Mouse (Mus musculus) liver, postnatal 0 days (tissue): Measurements from ENCODE around the gene Ube2g1.

Source experiments
- CTCF ChIP-seq: sonication (generic); IDR thresholded peaks from 2 replicates; pipeline ENCODE4 v1.5.1; 2016; ENCODE audit warnings: antibody characterized with exemption, low read depth
- EP300 ChIP-seq: IDR thresholded peaks from 2 replicates; pipeline ENCODE4 v1.6.1; 2016; ENCODE audit warnings: antibody characterized with exemption, low read depth, mild to moderate bottlenecking

DNA sequence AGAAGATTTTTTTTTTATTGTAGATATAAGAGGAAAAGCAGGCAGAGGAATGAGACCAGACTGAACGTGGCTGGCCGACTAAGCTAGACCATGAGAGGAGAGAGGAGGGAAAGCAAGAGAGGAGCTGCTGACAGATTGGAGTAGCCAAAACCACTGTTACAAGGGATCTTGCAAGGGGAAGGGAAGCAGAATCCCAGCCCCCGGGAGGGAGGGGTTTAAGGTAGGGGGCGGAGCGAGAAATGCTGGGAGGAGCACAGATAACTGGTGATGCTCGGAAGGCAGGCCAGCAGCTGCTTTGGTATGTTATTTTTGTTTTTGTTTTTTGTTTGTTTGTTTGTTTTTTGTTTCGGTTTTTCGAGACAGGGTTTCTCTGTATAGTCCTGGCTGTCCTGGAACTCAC lies 38.0 kb upstream of the Ube2g1 start:
- TF ChIP-seq CTCF (no peak), EP300 (no peak)
